Mouse (Mus musculus): ENCODE measurements around the gene Folr2. TPM values are rescaled to one million over a fixed set of nuclear protein-coding genes. Genes with fewer than 3 reads are reported as not detected.

The Folr2 gene
- polyA plus RNA-seq, 1 experiment from 2014 or later, result 2.3 TPM

GRCm38 (mm10) chr7:101860978-101861377 lies 4.0 kb upstream of the Folr2 start:
- Histone ChIP-seq H3K27ac (no peak overlapping the region), H3K4me3 (no peak overlapping the region), H3K4me1 (no peaks in the 10 kb centered on the region), H3K9me3 (no peaks in the 10 kb centered on the region), H3K36me3 (replicated peaks) (no peaks in the 10 kb centered on the region), H3K4me2 (no peak overlapping the region), H3K9ac (no peak overlapping the region), H3K27me3 (replicated peaks) (no peaks in the 10 kb centered on the region)
- no peak for ATAC-seq (replicated peaks)

- WGBS, result 90% methylated on average over 9 of the region's 9 CpGs
- no peak overlapping the region for H3K27ac ChIP-seq
- no peaks in the 10 kb centered on the region for H3K4me1 ChIP-seq
- no peak overlapping the region for H3K9ac ChIP-seq
- no peak overlapping the region for H3K4me3 ChIP-seq
- no peaks in the 10 kb centered on the region for H3K36me3 ChIP-seq (replicated peaks)
- no peaks in the 10 kb centered on the region for H3K9me3 ChIP-seq
- no peak overlapping the region for H3K4me2 ChIP-seq
- no peaks in the 10 kb centered on the region for H3K27me3 ChIP-seq (replicated peaks)
- no peak for ATAC-seq (replicated peaks)
Measured at GRCm38 (mm10) chr7:101858362-101858761, 1.4 kb upstream of the Folr2 start.

- Histone ChIP-seq H3K27ac (no peak overlapping the region), H3K27me3 (replicated peaks) (no peaks in the 10 kb centered on the region), H3K4me2 (no peak overlapping the region), H3K4me3 (no peak overlapping the region), H3K4me1 (no peaks in the 10 kb centered on the region), H3K9me3 (no peaks in the 10 kb centered on the region), H3K9ac (no peak overlapping the region), H3K36me3 (replicated peaks) (no peaks in the 10 kb centered on the region)
- ATAC-seq (replicated peaks), result no peak
- 79% methylated on average over 2 of the region's 2 CpGs for WGBS
Measured at GRCm38 (mm10) chr7:101853816-101854215, 3.2 kb downstream of the Folr2 start.

- H3K36me3 ChIP-seq (replicated peaks), result no peaks in the 10 kb centered on the region
- no peak overlapping the region for H3K4me3 ChIP-seq
- ATAC-seq (replicated peaks), result no peak
- H3K27ac ChIP-seq, result no peak overlapping the region
- no peaks in the 10 kb centered on the region for H3K27me3 ChIP-seq (replicated peaks)
- no peak overlapping the region for H3K4me2 ChIP-seq
- H3K9me3 ChIP-seq, result no peaks in the 10 kb centered on the region
- no peak overlapping the region for H3K9ac ChIP-seq
- no peaks in the 10 kb centered on the region for H3K4me1 ChIP-seq
- 87% methylated on average over 6 of the region's 6 CpGs for WGBS
Measured at GRCm38 (mm10) chr7:101852846-101853245, 4.1 kb downstream of the Folr2 start.

GRCm38 (mm10) chr7:101851689-101852088 lies 5.3 kb downstream of the Folr2 start:
- Histone ChIP-seq H3K9me3 (no peaks in the 10 kb centered on the region), H3K4me1 (no peaks in the 10 kb centered on the region), H3K27ac (no peak overlapping the region), H3K9ac (no peak overlapping the region), H3K36me3 (replicated peaks) (no peaks in the 10 kb centered on the region), H3K27me3 (replicated peaks) (no peaks in the 10 kb centered on the region), H3K4me2 (no peak overlapping the region), H3K4me3 (no peak overlapping the region)
- no peak for ATAC-seq (replicated peaks)
- WGBS, result 85% methylated on average over 6 of the region's 6 CpGs

- H3K4me2 ChIP-seq, result no peak overlapping the region
- no peaks in the 10 kb centered on the region for H3K36me3 ChIP-seq (replicated peaks)
- no peak overlapping the region for H3K9ac ChIP-seq
- H3K27me3 ChIP-seq (replicated peaks), result no peaks in the 10 kb centered on the region
- WGBS, result 97% methylated on average over 1 of the region's 1 CpGs
- ATAC-seq (replicated peaks), result no peak
- no peaks in the 10 kb centered on the region for H3K9me3 ChIP-seq
- no peak overlapping the region for H3K27ac ChIP-seq
- H3K4me1 ChIP-seq, result no peaks in the 10 kb centered on the region
- no peak overlapping the region for H3K4me3 ChIP-seq
Measured at GRCm38 (mm10) chr7:101847934-101848333, 9.1 kb downstream of the Folr2 start.

- no peak for ATAC-seq (replicated peaks)
- no peaks in the 10 kb centered on the region for H3K9me3 ChIP-seq
- H3K4me2 ChIP-seq, result no peak overlapping the region
- no peaks in the 10 kb centered on the region for H3K36me3 ChIP-seq (replicated peaks)
- 79% methylated on average over 6 of the region's 6 CpGs for WGBS
- no peak overlapping the region for H3K9ac ChIP-seq
- H3K4me3 ChIP-seq, result no peak overlapping the region
- no peaks in the 10 kb centered on the region for H3K27me3 ChIP-seq (replicated peaks)
- no peak overlapping the region for H3K27ac ChIP-seq
- no peaks in the 10 kb centered on the region for H3K4me1 ChIP-seq
Measured at GRCm38 (mm10) chr7:101844186-101844585, 12.8 kb downstream of the Folr2 start.

- H3K4me2 ChIP-seq, result peak within 1 kb of the TSS; percentile 100
- H3K36me3 ChIP-seq (replicated peaks), result no peaks in the 10 kb centered on the region
- H3K27me3 ChIP-seq (replicated peaks), result no peaks in the 10 kb centered on the region; the same call in 1 of the 2 replicates
- WGBS, result under 1% methylated on average over 64 of the region's 64 CpGs
- H3K4me3 ChIP-seq, result peak within 1 kb of the TSS; percentile 63
- H3K4me1 ChIP-seq, result peaks cover 29% of the 10 kb centered on the region
- H3K9ac ChIP-seq, result peak within 1 kb of the TSS; percentile 59
- peak; percentile 75 for ATAC-seq (replicated peaks)
- H3K27ac ChIP-seq, result peak within 1 kb of the TSS; percentile 69
- no peaks in the 10 kb centered on the region for H3K9me3 ChIP-seq
Measured at GRCm38 (mm10) chr7:101837606-101838471, 19.2 kb downstream of the Folr2 start, which contains the start of gene Inppl1. Inppl1 (minus strand) TSS chr7:101838229.

- peak overlapping the region; percentile 59; the same call in 1 of the 2 replicates for H3K9ac ChIP-seq
- H3K4me3 ChIP-seq, result peak overlapping the region; percentile 63
- H3K4me1 ChIP-seq, result peaks cover 29% of the 10 kb centered on the region
- no peaks in the 10 kb centered on the region; the same call in 1 of the 2 replicates for H3K27me3 ChIP-seq (replicated peaks)
- H3K36me3 ChIP-seq (replicated peaks), result no peaks in the 10 kb centered on the region
- H3K4me2 ChIP-seq, result peak overlapping the region; percentile 100
- peak overlapping the region; percentile 69 for H3K27ac ChIP-seq
- no peak for ATAC-seq (replicated peaks)
- WGBS, result under 1% methylated on average over 20 of the region's 20 CpGs
- H3K9me3 ChIP-seq, result no peaks in the 10 kb centered on the region
Measured at GRCm38 (mm10) chr7:101837154-101837605, 19.8 kb downstream of the Folr2 start.

- WGBS, result under 1% methylated on average over 63 of the region's 63 CpGs
- ATAC-seq (replicated peaks), result peak; percentile 64
- peak overlapping the region; percentile 100 for H3K4me2 ChIP-seq
- no peaks in the 10 kb centered on the region; the same call in 1 of the 2 replicates for H3K27me3 ChIP-seq (replicated peaks)
- H3K27ac ChIP-seq, result peak overlapping the region; percentile 58
- peak overlapping the region; percentile 59 for H3K9ac ChIP-seq
- H3K4me1 ChIP-seq, result peaks cover 29% of the 10 kb centered on the region
- no peaks in the 10 kb centered on the region for H3K36me3 ChIP-seq (replicated peaks)
- peak overlapping the region; percentile 63 for H3K4me3 ChIP-seq
- no peaks in the 10 kb centered on the region for H3K9me3 ChIP-seq
Measured at GRCm38 (mm10) chr7:101836271-101837153, 20.5 kb downstream of the Folr2 start.

- peaks cover 29% of the 10 kb centered on the region for H3K4me1 ChIP-seq
- H3K27ac ChIP-seq, result no peak overlapping the region
- peak overlapping the region; percentile 63 for H3K4me3 ChIP-seq
- no peak overlapping the region for H3K9ac ChIP-seq
- H3K27me3 ChIP-seq (replicated peaks), result no peaks in the 10 kb centered on the region; the same call in 1 of the 2 replicates
- no peak for ATAC-seq (replicated peaks)
- H3K9me3 ChIP-seq, result no peaks in the 10 kb centered on the region
- 49% methylated on average over 5 of the region's 5 CpGs for WGBS
- H3K36me3 ChIP-seq (replicated peaks), result no peaks in the 10 kb centered on the region
- peak overlapping the region; percentile 100 for H3K4me2 ChIP-seq
Measured at GRCm38 (mm10) chr7:101835457-101836109, 21.4 kb downstream of the Folr2 start.

GRCm38 (mm10) chr7:101834903-101835302 lies 22.1 kb downstream of the Folr2 start:
- Histone ChIP-seq H3K4me2 (peak overlapping the region; percentile 100; the same call in 1 of the 2 replicates), H3K4me3 (no peak overlapping the region), H3K36me3 (replicated peaks) (no peaks in the 10 kb centered on the region), H3K4me1 (peaks cover 29% of the 10 kb centered on the region), H3K27me3 (replicated peaks) (no peaks in the 10 kb centered on the region; the same call in 1 of the 2 replicates), H3K9ac (no peak overlapping the region), H3K9me3 (no peaks in the 10 kb centered on the region), H3K27ac (no peak overlapping the region)
- 49% methylated on average over 3 of the region's 3 CpGs for WGBS
- ATAC-seq (replicated peaks), result no peak
